Mouse (Mus musculus) embryonic facial prominence, embryonic 15.5 days (tissue): ENCODE data around the gene Ephx3. TPM values are rescaled to one million over a fixed set of nuclear protein-coding genes. Genes with fewer than 3 reads are reported as not detected.
A peak's percentile ranks its signal among the peaks of the same experiment; 100 is the strongest.

Experiments used
- ATAC-seq: fragments of 200-750 bp; cut with Nextera tagmentation; 2 replicates; pipeline ENCODE4 v1.8.0; 2017; ENCODE audit warnings: low read depth, moderate TSS enrichment; ENCODE audit not compliant: insufficient number of reproducible peaks, low FRiP score, low TSS enrichment
- H3K27ac ChIP-seq: fragments of 300-500 bp; sonication (generic); replicated peaks from 2 replicates; pipeline ENCODE4 v1.5.1; 2015; ENCODE audit warnings: mild to moderate bottlenecking, inconsistent platforms
- H3K27me3 ChIP-seq: fragments of 300-500 bp; sonication (generic); 2 replicates; pipeline ENCODE4 v1.6.1; 2015; ENCODE audit warnings: inconsistent platforms
- H3K36me3 ChIP-seq: fragments of 300-500 bp; sonication (generic); 2 replicates; pipeline ENCODE4 v1.6.1; 2015; ENCODE audit warnings: mild to moderate bottlenecking, inconsistent platforms
- H3K4me1 ChIP-seq: fragments of 300-500 bp; sonication (generic); 2 replicates; pipeline ENCODE4 v1.6.1; 2015; ENCODE audit warnings: inconsistent platforms
- H3K4me2 ChIP-seq: fragments of 300-500 bp; sonication (generic); replicated peaks from 2 replicates; pipeline ENCODE4 v1.6.1; 2015; ENCODE audit warnings: mild to moderate bottlenecking, inconsistent platforms
- H3K4me3 ChIP-seq: fragments of 300-500 bp; sonication (generic); replicated peaks from 2 replicates; pipeline ENCODE4 v1.5.1; 2015; ENCODE audit warnings: mild to moderate bottlenecking, inconsistent platforms
- H3K9ac ChIP-seq: fragments of 300-500 bp; sonication (generic); 2 replicates; pipeline ENCODE4 v1.6.1; 2015; ENCODE audit warnings: inconsistent platforms
- H3K9me3 ChIP-seq: fragments of 300-500 bp; sonication (generic); replicated peaks from 2 replicates; pipeline ENCODE4 v1.6.1; 2016; ENCODE audit warnings: inconsistent platforms
- WGBS: fragments of 180-500 bp; shearing (Covaris S2); methylation state at CpG from one replicate; pipeline ENCODE4 v1.1.7; 2015; 5-methylcytosine and 5-hydroxymethylcytosine counted together
- polyA plus RNA-seq: library from polyadenylated mRNA; unstranded; fragments of >200 nt; fragmentation: Nextera tagmentation; extraction: Ambion mirVana; gene quantifications from 2 replicates; pipeline ENCODE4 v1.2.1, GENCODE M21; 2015

Gene Ephx3
- polyA plus RNA-seq, 1 experiment from 2014 or later = 11.9 TPM

- WGBS = 86% methylated on average over 8 of the region's 8 CpGs
- H3K4me3 ChIP-seq = no peak overlapping the region
- no peaks in the 10 kb centered on the region for H3K27me3 ChIP-seq
- no peak for ATAC-seq
- no peak overlapping the region for H3K9ac ChIP-seq
- H3K36me3 ChIP-seq = peaks cover 79% of the 10 kb centered on the region
- peaks cover 6% of the 10 kb centered on the region; the same call in 1 of the 2 replicates for H3K4me1 ChIP-seq
- H3K4me2 ChIP-seq = no peak overlapping the region
- no peak overlapping the region for H3K27ac ChIP-seq
- H3K9me3 ChIP-seq = no peaks in the 10 kb centered on the region
Measured at GRCm38 (mm10) chr17:32146718-32147117, 42.6 kb downstream of the Ephx3 start.

GRCm38 (mm10) chr17:32142907-32143854, 46.2 kb downstream of the Ephx3 start:
- H3K9me3 ChIP-seq = no peaks in the 10 kb centered on the region
- WGBS = 28% methylated on average over 39 of the region's 39 CpGs
- ATAC-seq = peak; percentile 49; the same call in 1 of the 2 replicates
- peaks cover 6% of the 10 kb centered on the region; the same call in 1 of the 2 replicates for H3K4me1 ChIP-seq
- peaks cover 83% of the 10 kb centered on the region for H3K36me3 ChIP-seq
- no peaks in the 10 kb centered on the region for H3K27me3 ChIP-seq
- peak overlapping the region; percentile 48 for H3K4me2 ChIP-seq
- peak overlapping the region; percentile 25 for H3K4me3 ChIP-seq
- H3K27ac ChIP-seq = no peak overlapping the region
- H3K9ac ChIP-seq = 0 out of 2 replicates have a peak overlapping the region, but pooled peaks have one; percentile 2

- Histone ChIP-seq H3K27me3 (no peaks in the 10 kb centered on the region), H3K4me3 (no peak overlapping the region), H3K9ac (no peak overlapping the region), H3K4me1 (peaks cover 6% of the 10 kb centered on the region; the same call in 1 of the 2 replicates), H3K36me3 (peaks cover 83% of the 10 kb centered on the region), H3K27ac (no peak overlapping the region), H3K4me2 (no peak overlapping the region), H3K9me3 (no peaks in the 10 kb centered on the region)
- no peak for ATAC-seq
- 93% methylated on average over 1 of the region's 1 CpGs for WGBS
Measured at GRCm38 (mm10) chr17:32142234-32142633, 47.1 kb downstream of the Ephx3 start.

Other genes starting within 250 kb of the Ephx3 start
- 56.1 and 57.9 TPM in 2 replicates for gene Rrp1b, start 153.4 kb downstream of the Ephx3 start, polyA plus RNA-seq
- 1.1 and 1.5 TPM in 2 replicates for gene Hsf2bp, start 153.2 kb downstream of the Ephx3 start, polyA plus RNA-seq
- 18.3 and 19.4 TPM in 2 replicates for gene Notch3, start 22.7 kb downstream of the Ephx3 start, polyA plus RNA-seq
- gene Brd4, start 95.2 kb upstream of the Ephx3 start, polyA plus RNA-seq = 92.0 and 113 TPM in 2 replicates
- gene Akap8, start 131.7 kb upstream of the Ephx3 start, polyA plus RNA-seq = 91.5 and 97.9 TPM in 2 replicates
- 96.5 and 110 TPM in 2 replicates for gene Akap8l, start 161.1 kb upstream of the Ephx3 start, polyA plus RNA-seq
- 27.7 and 30.1 TPM in 2 replicates for gene Wiz, start 199.9 kb upstream of the Ephx3 start, polyA plus RNA-seq
- 1.8 and 2.9 TPM in 2 replicates for gene Rasal3, start 214.0 kb upstream of the Ephx3 start, polyA plus RNA-seq
- 0.13 and 0.20 TPM in 2 replicates for gene Pglyrp2, start 234.6 kb upstream of the Ephx3 start, polyA plus RNA-seq